Mouse (Mus musculus): ENCODE measurements around the gene Znrf1. TPM values are rescaled to one million over a fixed set of nuclear protein-coding genes. Genes with fewer than 3 reads are reported as not detected.

Znrf1 gene
- polyA plus RNA-seq, 1 experiment from 2014 or later: 51.6 TPM

GRCm38 (mm10) chr8:111628401-111628800 lies 92.5 kb downstream of the Znrf1 start:
- no peak for TF ChIP-seq CTCF (IDR thresholded peaks at IDR 0.05; ENCODE audit: low read depth)
- WGBS: 95% methylated on average over 12 of the region's 12 CpGs

GRCm38 (mm10) chr8:111628894-111629501 lies 93.1 kb downstream of the Znrf1 start:
- DNase-seq: no peak

More at GRCm38 (mm10) chr8:111628401-111628800, 92.5 kb downstream of the Znrf1 start:
- Histone ChIP-seq H3K4me3 (ENCODE audit: low read depth, low read length) (no peak overlapping the region), H3K4me1 (ENCODE audit: insufficient read depth) (no peaks in the 10 kb centered on the region), H3K9me3 (ENCODE audit: low read depth, low read length) (no peaks in the 10 kb centered on the region), H3K27me3 (ENCODE audit: insufficient read depth, low read length) (no peaks in the 10 kb centered on the region), H3K27ac (ENCODE audit: low read depth) (no peak overlapping the region), H3K36me3 (ENCODE audit: insufficient read depth) (peaks cover 7% of the 10 kb centered on the region; the same call in 1 of the 2 replicates), H3K4me2 (no peak overlapping the region), H3K9ac (no peak overlapping the region)
- no peak for DNase-seq
- no peak for ATAC-seq (ENCODE audit: insufficient read depth)

GRCm38 (mm10) chr8:111630105-111630521 lies 94.2 kb downstream of the Znrf1 start, which contains the start of gene Ldhd:
TSS of gene Ldhd (minus strand) at chr8:111630374.
- no peaks in the 10 kb centered on the region for H3K27me3 ChIP-seq (ENCODE audit: insufficient read depth, low read length)
- 0 out of 2 replicates have a peak, but pooled peaks have one; percentile 39 for ATAC-seq (ENCODE audit: insufficient read depth)
- no peaks in the 10 kb centered on the region for H3K4me1 ChIP-seq (ENCODE audit: insufficient read depth)
- peak; percentile 22 for DNase-seq
- peak within 1 kb of the TSS; percentile 49 for H3K9ac ChIP-seq
- H3K27ac ChIP-seq (ENCODE audit: low read depth): no peak within 1 kb of the TSS
- WGBS: 18% methylated on average over 13 of the region's 13 CpGs
- H3K36me3 ChIP-seq (ENCODE audit: insufficient read depth): 0 out of 2 replicates have a peak, but pooled peaks cover 7% of the 10 kb centered on the region
- H3K9me3 ChIP-seq (ENCODE audit: low read depth, low read length): no peaks in the 10 kb centered on the region
- peak within 1 kb of the TSS; percentile 55 for H3K4me2 ChIP-seq
- TF ChIP-seq CTCF (IDR thresholded peaks at IDR 0.05; ENCODE audit: low read depth): no peak
- H3K4me3 ChIP-seq (ENCODE audit: low read depth, low read length): peak within 1 kb of the TSS; percentile 29

More at GRCm38 (mm10) chr8:111628894-111629501, 93.1 kb downstream of the Znrf1 start:
- H3K9me3 ChIP-seq (ENCODE audit: low read depth, low read length): no peaks in the 10 kb centered on the region
- H3K4me1 ChIP-seq (ENCODE audit: insufficient read depth): no peaks in the 10 kb centered on the region
- 83% methylated on average over 19 of the region's 19 CpGs for WGBS
- H3K4me2 ChIP-seq: no peak overlapping the region
- no peak overlapping the region for H3K27ac ChIP-seq (ENCODE audit: low read depth)
- no peak overlapping the region for H3K4me3 ChIP-seq (ENCODE audit: low read depth, low read length)
- TF ChIP-seq CTCF (IDR thresholded peaks at IDR 0.05; ENCODE audit: low read depth): no peak
- no peaks in the 10 kb centered on the region for H3K27me3 ChIP-seq (ENCODE audit: insufficient read depth, low read length)
- no peak for ATAC-seq (ENCODE audit: insufficient read depth)
- H3K9ac ChIP-seq: no peak overlapping the region
- 0 out of 2 replicates have a peak, but pooled peaks cover 7% of the 10 kb centered on the region for H3K36me3 ChIP-seq (ENCODE audit: insufficient read depth)

GRCm38 (mm10) chr8:111631589-111631988 lies 95.7 kb downstream of the Znrf1 start:
- Histone ChIP-seq H3K9me3 (ENCODE audit: low read depth, low read length) (no peaks in the 10 kb centered on the region), H3K27me3 (ENCODE audit: insufficient read depth, low read length) (no peaks in the 10 kb centered on the region), H3K36me3 (ENCODE audit: insufficient read depth) (0 out of 2 replicates have a peak, but pooled peaks cover 7% of the 10 kb centered on the region), H3K4me3 (ENCODE audit: low read depth, low read length) (no peak overlapping the region), H3K4me1 (ENCODE audit: insufficient read depth) (no peaks in the 10 kb centered on the region), H3K9ac (no peak overlapping the region), H3K4me2 (no peak overlapping the region), H3K27ac (ENCODE audit: low read depth) (no peak overlapping the region)
- no peak for TF ChIP-seq CTCF (IDR thresholded peaks at IDR 0.05; ENCODE audit: low read depth)
- ATAC-seq (ENCODE audit: insufficient read depth) (no peak), DNase-seq (no peak)
- 92% methylated on average over 8 of the region's 8 CpGs for WGBS

GRCm38 (mm10) chr8:111632976-111633375 lies 97.1 kb downstream of the Znrf1 start:
- Histone ChIP-seq H3K4me1 (ENCODE audit: insufficient read depth) (no peaks in the 10 kb centered on the region), H3K4me2 (no peak overlapping the region), H3K27me3 (ENCODE audit: insufficient read depth, low read length) (no peaks in the 10 kb centered on the region), H3K9me3 (ENCODE audit: low read depth, low read length) (no peaks in the 10 kb centered on the region), H3K36me3 (ENCODE audit: insufficient read depth) (no peaks in the 10 kb centered on the region), H3K27ac (ENCODE audit: low read depth) (no peak overlapping the region), H3K9ac (no peak overlapping the region), H3K4me3 (ENCODE audit: low read depth, low read length) (no peak overlapping the region)
- ATAC-seq (ENCODE audit: insufficient read depth) (no peak), DNase-seq (no peak)
- TF ChIP-seq CTCF (IDR thresholded peaks at IDR 0.05; ENCODE audit: low read depth): no peak
- 90% methylated on average over 3 of the region's 3 CpGs for WGBS

- H3K4me3 ChIP-seq (ENCODE audit: low read depth, low read length): no peak overlapping the region
- H3K4me1 ChIP-seq (ENCODE audit: insufficient read depth): 0 out of 2 replicates have a peak, but pooled peaks cover 5% of the 10 kb centered on the region
- TF ChIP-seq CTCF (IDR thresholded peaks at IDR 0.05; ENCODE audit: low read depth): no peak
- no peak overlapping the region for H3K27ac ChIP-seq (ENCODE audit: low read depth)
- H3K9me3 ChIP-seq (ENCODE audit: low read depth, low read length): no peaks in the 10 kb centered on the region
- H3K27me3 ChIP-seq (ENCODE audit: insufficient read depth, low read length): no peaks in the 10 kb centered on the region
- H3K36me3 ChIP-seq (ENCODE audit: insufficient read depth): no peaks in the 10 kb centered on the region
- H3K9ac ChIP-seq: no peak overlapping the region
- no peak for DNase-seq
- ATAC-seq (ENCODE audit: insufficient read depth): no peak
- no peak overlapping the region for H3K4me2 ChIP-seq
Measured at GRCm38 (mm10) chr8:111638086-111638485, 102.2 kb downstream of the Znrf1 start.

GRCm38 (mm10) chr8:111641064-111641463 lies 105.2 kb downstream of the Znrf1 start:
- Histone ChIP-seq H3K36me3 (ENCODE audit: insufficient read depth) (no peaks in the 10 kb centered on the region), H3K9ac (no peak overlapping the region), H3K9me3 (ENCODE audit: low read depth, low read length) (no peaks in the 10 kb centered on the region), H3K4me1 (ENCODE audit: insufficient read depth) (0 out of 2 replicates have a peak, but pooled peaks cover 5% of the 10 kb centered on the region), H3K4me3 (ENCODE audit: low read depth, low read length) (no peak overlapping the region), H3K27ac (ENCODE audit: low read depth) (no peak overlapping the region), H3K4me2 (no peak overlapping the region), H3K27me3 (ENCODE audit: insufficient read depth, low read length) (no peaks in the 10 kb centered on the region)
- DNase-seq (no peak), ATAC-seq (ENCODE audit: insufficient read depth) (no peak)
- no peak for TF ChIP-seq CTCF (IDR thresholded peaks at IDR 0.05; ENCODE audit: low read depth)
- WGBS: 88% methylated on average over 2 of the region's 2 CpGs

All from lung, embryonic 14.5 days (tissue).